38 mouse cellular contexts compared by ENCODE assay signal in the genomic region with DNA sequence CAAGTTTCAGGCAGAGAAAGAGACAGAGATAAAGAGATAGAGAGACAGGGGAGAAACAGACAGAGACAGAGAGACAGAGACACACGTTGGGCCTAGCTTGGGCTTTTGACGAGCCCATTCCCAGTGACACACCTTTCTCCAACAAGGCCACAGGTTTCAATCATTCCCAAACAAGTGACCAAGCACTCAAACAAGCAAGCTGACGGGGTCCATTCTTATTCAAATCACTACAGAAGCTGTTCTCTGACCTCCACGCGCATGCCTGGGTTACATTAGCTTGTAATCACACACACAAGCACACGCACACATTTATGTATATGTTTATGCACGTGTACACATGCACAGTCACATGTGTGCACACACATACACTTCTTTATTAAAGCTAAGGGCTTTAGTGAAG. TPM values are rescaled to one million over a fixed set of nuclear protein-coding genes. Genes with fewer than 3 reads are reported as not detected.
"Had no signal": no experiment of that assay in that cellular context is flagged by ENCODE, and none has a peak within 500 bp of the region (broad histone marks: within the 10 kb centered on the region; RNA-seq: fewer than 3 reads in every experiment).

No protein-coding gene starts in this region.

- H3K27ac ChIP-seq: heart, embryonic 13.5 days; heart, embryonic 15.5 days; hindbrain, embryonic 10.5 days; hindbrain, embryonic 12.5 days; hindbrain, embryonic 14.5 days; hindbrain, embryonic 15.5 days; intestine, embryonic 15.5 days; kidney, embryonic 15.5 days; kidney, postnatal 0 days; layer of hippocampus, adult 2 months; left cerebral cortex, adult 2 months had no signal

- H3K36me3 ChIP-seq: heart, embryonic 12.5 days; heart, embryonic 13.5 days; heart, embryonic 15.5 days; hindbrain, embryonic 10.5 days; hindbrain, embryonic 12.5 days; hindbrain, embryonic 13.5 days; hindbrain, embryonic 15.5 days; intestine, embryonic 15.5 days; kidney, embryonic 15.5 days had no signal

- H3K4me2 ChIP-seq: heart, embryonic 12.5 days; heart, embryonic 13.5 days; heart, embryonic 15.5 days; hindbrain, embryonic 12.5 days; hindbrain, embryonic 13.5 days; hindbrain, embryonic 14.5 days; hindbrain, embryonic 15.5 days; intestine, embryonic 15.5 days; kidney, embryonic 15.5 days had no signal

- H3K9ac ChIP-seq: heart, embryonic 12.5 days; heart, embryonic 13.5 days; heart, embryonic 15.5 days; hindbrain, embryonic 12.5 days; hindbrain, embryonic 13.5 days; hindbrain, embryonic 14.5 days; hindbrain, embryonic 15.5 days; intestine, embryonic 15.5 days; kidney, embryonic 15.5 days had no signal

- H3K9me3 ChIP-seq: heart, embryonic 13.5 days; heart, embryonic 15.5 days; hindbrain, embryonic 10.5 days; hindbrain, embryonic 12.5 days; hindbrain, embryonic 13.5 days; hindbrain, embryonic 15.5 days; intestine, embryonic 15.5 days; kidney, embryonic 15.5 days had no signal

- H3K27me3 ChIP-seq: heart, embryonic 12.5 days; heart, embryonic 13.5 days; heart, embryonic 15.5 days; hindbrain, embryonic 12.5 days; hindbrain, embryonic 13.5 days; hindbrain, embryonic 15.5 days; intestine, embryonic 15.5 days; kidney, embryonic 15.5 days had no signal

- H3K4me1 ChIP-seq: hindbrain, embryonic 15.5 days; intestine, embryonic 15.5 days; kidney, embryonic 15.5 days had no signal

- DNase-seq: heart, postnatal 10 days; heart, postnatal 14 days; heart, postnatal 36 days; heart, postnatal 4 days; kidney, adult 11 months; kidney, adult 18-20 months; kidney, adult 2 months; kidney, adult 8-10 months; kidney, adult 9 months; kidney, postnatal 10 days; kidney, postnatal 14 days; kidney, postnatal 25 days; kidney, postnatal 36 days; kidney, postnatal 4 days; layer of hippocampus, adult 9-11 months; layer of hippocampus, postnatal 36 days had no signal

- H3K4me3 ChIP-seq: heart, embryonic 12.5 days; heart, embryonic 13.5 days; heart, embryonic 15.5 days; hindbrain, embryonic 10.5 days; hindbrain, embryonic 12.5 days; hindbrain, embryonic 13.5 days; hindbrain, embryonic 15.5 days; intestine, embryonic 15.5 days; kidney, embryonic 15.5 days; layer of hippocampus, adult 2 months; left cerebral cortex, adult 2 months had no signal

- ATAC-seq: hindbrain, embryonic 16.5 days; inflammation-experienced regulatory T-cells, adult 6 months; intestine, embryonic 15.5 days; intestine, embryonic 16.5 days; intestine, postnatal 0 days had no signal

RNA-seq across cellular contexts. Expression of a gene that starts 21.6 kb away (rescaled TPM):
- total RNA-seq: hematopoietic stem cell, adult 5-6 weeks had no signal

RNA-seq across cellular contexts. Expression of a gene that starts 52.0 kb away (rescaled TPM):
- total RNA-seq: heart, postnatal 10 days; heart, postnatal 14 days; heart, postnatal 25 days; heart, postnatal 36 days; heart, postnatal 4 days; layer of hippocampus, adult 18-20 months; layer of hippocampus, adult 2 months; layer of hippocampus, postnatal 36 days; left cerebral cortex, adult 18-20 months; left cerebral cortex, adult 2 months had no signal
- polyA plus RNA-seq: kidney, adult 2 months; large intestine, adult 2 months had no signal
